Mouse (Mus musculus) layer of hippocampus, adult 18-20 months (tissue): ENCODE results near the gene Scarb1. TPM values are rescaled to one million over a fixed set of nuclear protein-coding genes. Genes with fewer than 3 reads are reported as not detected.
"Not testable (repeated sequence)": the region's sequence is repeated elsewhere in the genome, so short reads cannot be mapped to it uniquely, and the experiment has no call there.

Source experiments
- DNase-seq, 2 experiments: peaks; one replicate each; pipeline ENCODE4 v3.0.0; 2022; ENCODE audit warnings: low spot score in 2 of 2
- long read RNA-seq: library from polyadenylated mRNA; stranded (forward); transcript quantifications from one replicate; pipeline ENCODE4 v2.0.0, GENCODE M21; 2021
- total RNA-seq, 2 experiments: library from RNA; stranded (reverse); gene quantifications; 2 replicates each; pipeline ENCODE4 v1.2.3; 2021

Gene Scarb1
- 10 to 100 TPM; 29.4 to 32.7 TPM for total RNA-seq
- long read RNA-seq, transcript Scarb1-201 (13 exons, 2,521 nt) = minor isoform, 5 of 33 reads
- long read RNA-seq, transcript Scarb1-202 (12 exons, 2,367 nt) = major isoform, 21 of 33 reads
- long read RNA-seq, partial matches to known transcripts = 1 of 33 reads
- long read RNA-seq, other reads (novel, unspliced or antisense) = 5 of 33 reads

- DNase-seq = peak; percentile 78 to 91
These were observed at the start of gene Scarb1 for GRCm38 (mm10) chr5:125340547-125341262. Gene Scarb1, minus strand, starts transcription at chr5:125341094.

GRCm38 (mm10) chr5:125389579-125390441 lies 48.9 kb upstream of the Scarb1 start, which contains the start of gene Ubc:
Gene Ubc, minus strand, starts transcription at chr5:125390202.
- DNase-seq = peak; percentile 76 to 92

- peak; percentile 74 to 83 for DNase-seq
These were observed 48.3 kb upstream of the Scarb1 start, which contains the start of gene Gm10382 for GRCm38 (mm10) chr5:125389131-125389578. Gene Gm10382, plus strand, starts transcription at chr5:125389322.

- DNase-seq = no peak
These were observed 47.6 kb upstream of the Scarb1 start for GRCm38 (mm10) chr5:125388358-125389092.

GRCm38 (mm10) chr5:125387295-125387694 lies 46.4 kb upstream of the Scarb1 start:
- not testable (repeated sequence) for DNase-seq

- no peak for DNase-seq
These were observed 44.5 kb upstream of the Scarb1 start for GRCm38 (mm10) chr5:125385215-125385940.

- no peak for DNase-seq
These were observed 43.8 kb upstream of the Scarb1 start for GRCm38 (mm10) chr5:125384512-125385214.

- no peak for DNase-seq
These were observed 42.9 kb upstream of the Scarb1 start for GRCm38 (mm10) chr5:125383637-125384420.

GRCm38 (mm10) chr5:125382673-125383558 lies 42.0 kb upstream of the Scarb1 start:
- DNase-seq = peak in 1 of 2 experiments; percentile 74

GRCm38 (mm10) chr5:125381954-125382672 lies 41.2 kb upstream of the Scarb1 start:
- no peak for DNase-seq

- DNase-seq = no peak
These were observed 38.0 kb upstream of the Scarb1 start for GRCm38 (mm10) chr5:125378919-125379318.

GRCm38 (mm10) chr5:125377214-125377613 lies 36.3 kb upstream of the Scarb1 start:
- no peak for DNase-seq

- no peak for DNase-seq
These were observed 35.0 kb upstream of the Scarb1 start for GRCm38 (mm10) chr5:125375871-125376270.

- no peak for DNase-seq
These were observed 31.1 kb upstream of the Scarb1 start for GRCm38 (mm10) chr5:125372027-125372426.

- no peak for DNase-seq
These were observed 30.2 kb upstream of the Scarb1 start for GRCm38 (mm10) chr5:125370950-125371693.

- DNase-seq = peak in 1 of 2 experiments; percentile 87
These were observed 27.7 kb upstream of the Scarb1 start for GRCm38 (mm10) chr5:125368568-125368967.
